Mouse (Mus musculus) midbrain, embryonic 15.5 days (tissue): ENCODE measurements around the gene Apof. TPM values are rescaled to one million over a fixed set of nuclear protein-coding genes. Genes with fewer than 3 reads are reported as not detected.
"Not testable (repeated sequence)": the region's sequence is repeated elsewhere in the genome, so short reads cannot be mapped to it uniquely, and the experiment has no call there.

ENCODE experiments used
- ATAC-seq: fragments of 200-750 bp; cut with Nextera tagmentation; replicated peaks from 2 replicates; pipeline ENCODE4 v1.8.0; 2017; ENCODE audit warnings: moderate TSS enrichment
- H3K27ac ChIP-seq: fragments of 300-500 bp; sonication (generic); 2 replicates; pipeline ENCODE4 v1.5.1; 2015; ENCODE audit warnings: mild to moderate bottlenecking, inconsistent platforms
- H3K27me3 ChIP-seq: fragments of 300-500 bp; sonication (generic); replicated peaks from 2 replicates; pipeline ENCODE4 v1.6.1; 2015; ENCODE audit warnings: inconsistent platforms
- H3K36me3 ChIP-seq: fragments of 300-500 bp; sonication (generic); replicated peaks from 2 replicates; pipeline ENCODE4 v1.6.1; 2015; ENCODE audit warnings: inconsistent platforms
- H3K4me1 ChIP-seq: fragments of 300-500 bp; sonication (generic); 2 replicates; pipeline ENCODE4 v1.6.1; 2015; ENCODE audit warnings: inconsistent platforms
- H3K4me2 ChIP-seq: fragments of 300-500 bp; sonication (generic); 2 replicates; pipeline ENCODE4 v1.6.1; 2015; ENCODE audit warnings: inconsistent platforms, mild to moderate bottlenecking, moderate library complexity
- H3K4me3 ChIP-seq: fragments of 300-500 bp; sonication (generic); 2 replicates; pipeline ENCODE4 v1.5.1; 2015; ENCODE audit warnings: mild to moderate bottlenecking, inconsistent platforms
- H3K9ac ChIP-seq: fragments of 300-500 bp; sonication (generic); 2 replicates; pipeline ENCODE4 v1.6.1; 2015; ENCODE audit warnings: mild to moderate bottlenecking, inconsistent platforms
- H3K9me3 ChIP-seq: fragments of 300-500 bp; sonication (generic); 2 replicates; pipeline ENCODE4 v1.6.1; 2016; ENCODE audit warnings: inconsistent platforms
- WGBS: fragments of 180-500 bp; shearing (Covaris S2); methylation state at CpG from one replicate; pipeline ENCODE4 v1.1.7; 2015; ENCODE audit warnings: mixed read lengths; 5-methylcytosine and 5-hydroxymethylcytosine counted together
- polyA plus RNA-seq: library from polyadenylated mRNA; unstranded; fragments of >200 nt; fragmentation: Nextera tagmentation; extraction: Ambion mirVana; gene quantifications from 2 replicates; pipeline ENCODE4 v1.2.1, GENCODE M21; 2015

Gene Apof
- polyA plus RNA-seq, 1 experiment from 2014 or later: not detected

DNA sequence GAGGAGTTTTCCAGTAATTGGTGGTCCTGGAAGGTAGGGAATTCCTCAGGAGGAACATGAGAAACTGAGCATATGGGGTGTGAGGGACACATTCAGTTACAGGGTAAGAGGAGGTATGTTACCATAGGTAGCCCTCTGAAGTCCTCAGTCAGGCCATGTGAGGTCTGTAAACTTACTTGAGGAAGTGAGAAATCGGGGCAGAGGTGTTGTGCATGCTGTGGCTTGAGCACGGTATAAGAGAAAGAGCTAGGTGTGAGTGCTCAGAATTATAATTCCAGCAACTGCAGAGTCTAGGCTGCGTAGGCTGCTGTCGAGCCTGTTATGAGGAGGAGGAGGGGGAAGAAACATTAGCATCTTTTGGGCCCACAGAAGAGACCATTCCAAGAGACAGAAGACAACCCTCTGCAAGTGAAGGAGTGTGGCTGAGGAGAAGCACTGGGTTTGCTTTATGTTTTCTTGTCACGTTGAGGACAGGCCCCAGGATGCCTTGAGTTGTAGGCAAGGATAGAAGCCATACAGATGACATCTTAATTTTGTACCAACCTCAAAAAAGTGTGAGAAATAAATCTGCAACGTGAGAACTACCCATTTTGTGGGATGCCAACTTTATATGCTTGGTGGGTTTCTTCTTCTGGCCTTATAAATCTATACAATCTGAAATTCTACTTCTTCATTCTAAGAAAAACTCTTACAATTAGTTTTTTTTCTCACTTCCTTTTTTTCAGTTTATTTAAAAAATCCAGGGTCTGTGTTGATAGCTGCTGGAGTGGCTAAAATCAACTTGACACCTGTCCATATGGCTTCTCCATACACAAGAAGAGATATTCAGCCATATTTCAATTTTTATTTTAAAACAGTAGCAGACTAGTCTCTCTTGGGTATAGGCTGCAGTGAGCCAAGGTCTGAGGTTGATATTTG is 4.8 kb upstream of the Apof start:
- H3K4me2 ChIP-seq: no peak overlapping the region
- no peaks in the 10 kb centered on the region for H3K9me3 ChIP-seq
- WGBS: 82% methylated on average over 6 of the region's 6 CpGs
- H3K4me1 ChIP-seq: no peaks in the 10 kb centered on the region
- no peaks in the 10 kb centered on the region for H3K36me3 ChIP-seq
- no peak overlapping the region for H3K9ac ChIP-seq
- no peak overlapping the region for H3K4me3 ChIP-seq
- no peak overlapping the region for H3K27ac ChIP-seq
- ATAC-seq: no peak
- no peaks in the 10 kb centered on the region for H3K27me3 ChIP-seq

DNA sequence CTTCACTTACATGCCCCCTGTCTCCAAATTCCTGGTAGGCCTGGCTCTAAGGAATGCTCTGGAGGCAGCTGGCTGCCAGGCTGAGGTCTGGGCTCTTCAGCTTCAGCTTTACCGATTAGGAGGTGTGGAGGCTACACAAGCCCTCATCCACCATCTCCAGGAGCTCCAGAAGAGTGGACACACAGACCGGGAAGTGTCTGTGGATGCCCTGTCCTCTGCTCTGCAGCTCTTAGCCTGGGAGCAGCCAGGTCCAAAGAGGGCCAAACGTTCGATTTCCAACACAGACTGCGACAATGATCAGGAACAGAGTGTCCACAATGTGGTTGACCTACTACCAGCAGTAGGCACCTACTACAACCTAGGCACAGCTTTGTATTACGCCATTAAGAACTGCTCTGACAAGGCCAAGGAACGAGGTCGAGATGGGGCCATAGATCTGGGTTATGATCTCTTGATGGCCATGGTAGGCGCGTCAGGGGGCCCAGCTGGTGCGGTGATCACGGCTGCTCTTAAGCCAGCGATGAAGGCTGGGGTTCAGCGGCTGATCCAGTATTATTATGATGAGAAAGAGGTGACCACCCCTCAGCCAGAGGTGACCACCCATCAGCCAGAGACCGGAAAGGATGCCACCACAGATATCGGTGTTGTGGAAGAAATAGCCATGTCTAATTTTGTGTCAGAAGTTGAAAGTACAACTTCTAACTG is 887 bp downstream of the Apof start:
- Histone ChIP-seq H3K4me1 (peaks cover 5% of the 10 kb centered on the region), H3K4me3 (0 out of 2 replicates have a peak overlapping the region, but pooled peaks have one; percentile 85), H3K27me3 (no peaks in the 10 kb centered on the region), H3K27ac (no peak overlapping the region), H3K4me2 (peak overlapping the region; percentile 79; the same call in 1 of the 2 replicates), H3K9ac (no peak overlapping the region), H3K36me3 (no peaks in the 10 kb centered on the region), H3K9me3 (no peaks in the 10 kb centered on the region)
- no peak for ATAC-seq
- WGBS: 92% methylated on average over 16 of the region's 16 CpGs

DNA sequence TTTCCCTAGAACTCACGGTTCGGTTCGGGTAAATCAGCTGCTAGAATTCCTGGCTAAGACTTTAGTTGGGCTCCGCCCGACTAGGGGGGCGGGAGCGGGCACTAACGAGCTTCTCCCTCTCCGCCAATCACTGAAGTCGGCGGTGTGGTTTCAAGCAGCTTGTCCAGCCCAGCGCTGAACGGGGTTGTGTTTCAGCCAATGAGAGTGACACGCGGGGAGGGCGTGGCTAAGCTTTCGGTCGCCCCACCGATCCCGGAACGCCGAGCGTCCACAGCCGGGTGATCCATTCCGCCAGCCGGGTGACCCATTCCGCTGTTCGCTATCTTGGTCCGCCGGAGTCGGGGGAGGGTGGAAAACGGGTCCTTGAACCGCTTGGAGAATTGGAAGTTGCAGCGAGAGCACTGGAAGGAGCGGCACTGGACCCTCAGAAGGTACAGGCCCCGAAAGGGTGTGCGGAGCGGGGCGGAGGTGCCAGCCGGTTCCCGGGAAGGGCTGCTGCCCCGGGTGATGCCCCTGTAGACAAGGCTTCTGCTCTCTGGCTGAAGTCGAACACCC is 1.9 kb downstream of the Apof start, which contains the start of gene Stat2:
Gene Stat2 (plus strand): TSS at position 273 of the 555 bp plus-strand sequence.
- peak; percentile 99 for ATAC-seq
- under 1% methylated on average over 43 of the region's 43 CpGs for WGBS
- peak within 1 kb of the TSS; percentile 73 for H3K9ac ChIP-seq

DNA sequence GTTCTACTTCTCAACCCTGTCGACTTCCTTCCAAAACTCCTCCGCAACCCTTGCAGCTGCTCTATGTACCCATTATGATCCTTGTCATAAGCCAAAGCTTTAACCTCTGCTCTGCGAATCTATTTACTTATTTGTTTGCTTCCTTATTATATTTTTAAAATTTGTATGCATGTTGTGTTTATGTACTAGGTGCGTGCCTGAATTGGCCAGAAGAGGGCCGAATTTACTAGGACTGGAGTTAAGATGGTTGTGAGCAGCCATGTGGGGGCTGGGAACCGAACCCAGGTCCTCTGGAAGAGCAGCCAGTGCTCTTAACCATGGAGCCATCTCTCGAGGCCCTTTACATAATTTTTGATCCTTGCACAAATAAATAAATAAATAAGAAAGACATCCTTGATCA is 2.4 kb downstream of the Apof start:
- ATAC-seq: no peak

More for the DNA sequence above, 1.9 kb downstream of the Apof start, which contains the start of gene Stat2:
- Histone ChIP-seq H3K4me3 (peak within 1 kb of the TSS; percentile 85), H3K4me1 (peaks cover 5% of the 10 kb centered on the region), H3K27ac (peak within 1 kb of the TSS; percentile 85), H3K27me3 (no peaks in the 10 kb centered on the region), H3K9me3 (no peaks in the 10 kb centered on the region), H3K4me2 (peak within 1 kb of the TSS; percentile 79), H3K36me3 (no peaks in the 10 kb centered on the region)

DNA sequence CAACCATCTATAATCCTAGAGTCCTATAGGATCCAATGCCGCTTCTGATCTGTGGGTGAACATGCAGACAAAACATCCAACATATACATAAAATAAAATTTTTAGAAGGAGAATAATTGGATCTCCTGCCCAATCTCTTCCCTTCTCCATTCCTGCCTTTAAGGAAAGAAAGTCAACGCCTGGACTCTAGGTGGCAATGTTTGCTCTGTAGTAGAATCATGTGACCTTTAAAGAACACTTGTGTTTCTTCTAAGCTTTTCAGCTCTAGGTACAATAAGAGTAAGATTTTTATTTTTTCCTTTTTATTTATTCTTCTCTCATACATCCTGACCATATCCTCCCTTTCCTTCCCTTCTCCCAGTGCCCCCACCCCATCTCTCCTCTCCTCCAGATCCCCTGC is 3.4 kb downstream of the Apof start:
- ATAC-seq: no peak
- 65% methylated on average over 2 of the region's 2 CpGs for WGBS
- Histone ChIP-seq H3K9ac (no peak overlapping the region), H3K9me3 (no peaks in the 10 kb centered on the region), H3K4me3 (no peak overlapping the region), H3K27ac (no peak overlapping the region), H3K4me2 (no peak overlapping the region), H3K27me3 (no peaks in the 10 kb centered on the region), H3K4me1 (peaks cover 5% of the 10 kb centered on the region), H3K36me3 (0 out of 2 replicates have a peak, but pooled peaks cover 3% of the 10 kb centered on the region)

More for the DNA sequence above, 2.4 kb downstream of the Apof start:
- H3K9ac ChIP-seq: peak overlapping the region; percentile 73
- H3K27me3 ChIP-seq: no peaks in the 10 kb centered on the region
- peaks cover 5% of the 10 kb centered on the region for H3K4me1 ChIP-seq
- H3K27ac ChIP-seq: peak overlapping the region; percentile 85
- H3K4me2 ChIP-seq: peak overlapping the region; percentile 79
- peak overlapping the region; percentile 85 for H3K4me3 ChIP-seq
- H3K9me3 ChIP-seq: no peaks in the 10 kb centered on the region
- WGBS: 44% methylated on average over 7 of the region's 7 CpGs
- no peaks in the 10 kb centered on the region for H3K36me3 ChIP-seq

DNA sequence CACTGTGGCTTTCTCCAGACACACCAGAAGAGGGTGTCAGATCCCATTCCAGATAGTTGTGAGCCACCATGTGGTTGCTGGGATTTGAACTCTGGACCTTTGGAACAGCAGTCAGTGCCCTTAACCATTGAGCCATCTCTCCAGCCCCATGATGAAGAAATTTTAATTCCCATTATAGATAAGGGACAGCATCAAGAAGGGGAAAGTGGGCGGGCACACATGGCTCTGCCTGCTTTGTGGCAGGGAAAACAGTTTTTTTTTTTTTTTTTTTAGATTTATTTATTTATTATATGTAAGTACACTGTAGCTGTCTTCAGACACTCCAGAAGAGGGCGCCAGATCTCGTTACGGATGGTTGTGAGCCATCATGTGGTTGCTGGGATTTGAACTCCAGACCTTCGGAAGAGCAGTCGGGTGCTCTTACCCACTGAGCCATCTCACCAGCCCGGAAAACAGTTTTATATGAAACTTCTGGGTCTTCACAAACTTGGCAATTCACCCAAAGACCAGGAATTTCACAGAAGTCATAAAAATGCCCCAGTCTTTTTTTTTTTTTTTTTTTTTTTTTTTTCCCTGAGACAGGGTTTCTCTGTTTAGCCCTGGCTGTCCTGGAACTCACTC is 4.5 kb downstream of the Apof start:
- H3K27me3 ChIP-seq, H3K9me3 ChIP-seq, H3K36me3 ChIP-seq, H3K27ac ChIP-seq, H3K4me1 ChIP-seq, H3K4me3 ChIP-seq, ATAC-seq, H3K9ac ChIP-seq, H3K4me2 ChIP-seq: not testable (repeated sequence)
- 88% methylated on average over 7 of the region's 7 CpGs for WGBS

DNA sequence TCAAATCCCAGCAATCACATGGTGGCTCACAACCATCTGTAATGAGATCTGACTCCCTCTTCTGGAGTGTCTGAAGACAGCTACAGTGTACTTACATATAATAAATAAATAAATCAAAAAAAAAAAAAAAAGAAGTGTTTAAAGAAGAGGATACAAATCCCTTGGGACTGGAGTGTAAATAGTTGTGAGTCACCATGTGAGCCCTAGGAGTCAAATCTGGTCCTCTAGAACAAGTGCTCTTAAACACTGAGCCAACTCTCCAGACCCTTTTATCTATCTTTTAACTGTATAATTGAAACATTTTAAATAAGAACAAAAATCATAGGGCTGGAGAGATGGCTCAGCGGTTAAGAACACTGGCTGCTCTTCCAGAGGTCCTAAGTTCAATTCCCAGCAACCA is 6.9 kb downstream of the Apof start:
- H3K27me3 ChIP-seq, H3K4me1 ChIP-seq, ATAC-seq, H3K4me3 ChIP-seq, H3K27ac ChIP-seq, H3K9ac ChIP-seq, H3K4me2 ChIP-seq, H3K9me3 ChIP-seq: not testable (repeated sequence)
- WGBS: 100% methylated on average over 1 of the region's 1 CpGs
- peaks cover 16% of the 10 kb centered on the region; the same call in 1 of the 2 replicates for H3K36me3 ChIP-seq

DNA sequence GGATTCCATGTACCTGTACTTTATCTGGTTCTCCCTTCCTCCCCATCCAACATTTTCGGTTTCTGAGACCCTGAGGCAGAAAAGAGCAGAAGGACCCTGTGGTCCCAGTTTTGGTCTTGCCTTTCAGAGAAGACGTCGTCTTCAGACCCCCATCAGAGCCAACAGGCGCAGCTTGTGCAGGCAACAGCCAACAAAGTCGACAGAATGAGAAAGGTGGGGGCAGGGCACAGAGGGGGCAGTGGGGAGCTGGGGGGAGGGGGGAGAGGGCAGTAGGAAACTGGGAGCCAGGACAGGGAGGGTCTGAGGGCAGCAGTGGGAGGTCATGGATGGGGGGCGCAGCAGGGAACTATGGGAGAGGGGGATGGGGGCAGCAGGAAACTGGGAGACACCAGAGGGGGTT is 9.7 kb downstream of the Apof start:
- Histone ChIP-seq H3K27ac (no peak overlapping the region), H3K27me3 (no peaks in the 10 kb centered on the region), H3K36me3 (peaks cover 33% of the 10 kb centered on the region; the same call in 1 of the 2 replicates), H3K9me3 (no peaks in the 10 kb centered on the region), H3K4me2 (no peak overlapping the region), H3K4me1 (no peaks in the 10 kb centered on the region), H3K9ac (no peak overlapping the region), H3K4me3 (no peak overlapping the region)
- no peak for ATAC-seq
- 53% methylated on average over 5 of the region's 6 CpGs for WGBS

DNA sequence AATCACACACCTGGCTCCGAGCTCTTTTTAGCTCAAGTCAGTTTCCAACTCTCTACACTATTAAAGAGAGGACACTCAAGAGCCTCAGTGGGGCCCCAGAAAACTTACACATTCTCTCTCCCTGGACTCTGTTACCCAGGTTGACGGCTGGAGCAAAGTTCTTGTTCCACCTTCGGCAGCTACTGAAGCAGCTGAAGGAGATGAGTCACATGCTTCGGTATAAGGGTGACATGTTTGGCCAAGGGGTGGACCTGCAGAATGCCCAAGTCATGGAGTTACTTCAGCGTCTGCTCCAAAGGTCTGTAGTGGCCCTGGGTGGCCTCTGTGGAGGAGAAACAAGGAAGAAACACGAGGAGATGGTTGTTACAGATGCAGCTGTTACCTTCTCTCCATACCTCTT is 12.5 kb downstream of the Apof start:
- no peaks in the 10 kb centered on the region for H3K4me1 ChIP-seq
- H3K4me2 ChIP-seq: no peak overlapping the region
- 89% methylated on average over 6 of the region's 6 CpGs for WGBS
- no peaks in the 10 kb centered on the region for H3K9me3 ChIP-seq
- H3K4me3 ChIP-seq: no peak overlapping the region
- H3K9ac ChIP-seq: no peak overlapping the region
- ATAC-seq: no peak
- H3K27me3 ChIP-seq: no peaks in the 10 kb centered on the region
- H3K36me3 ChIP-seq: peaks cover 40% of the 10 kb centered on the region; the same call in 1 of the 2 replicates
- no peak overlapping the region for H3K27ac ChIP-seq

DNA sequence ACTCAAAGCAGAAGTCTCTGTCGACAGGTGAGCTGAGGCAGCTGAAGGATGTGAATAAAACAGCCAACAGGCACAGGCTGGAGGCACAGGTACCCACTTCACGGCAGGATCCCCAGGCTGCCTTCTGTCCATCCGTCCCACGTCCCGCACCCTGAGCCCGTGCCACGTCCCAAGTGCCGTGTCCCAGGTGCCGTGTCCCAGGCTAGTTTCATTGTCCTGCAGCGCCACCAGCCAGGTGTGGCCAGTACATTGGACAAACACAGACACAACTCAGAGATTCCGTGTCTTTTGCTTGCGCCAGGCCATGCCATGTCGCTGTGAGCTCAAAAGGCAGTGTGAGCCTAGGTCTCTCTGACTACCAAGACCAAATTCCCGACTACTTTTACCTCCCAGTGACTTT is 13.2 kb downstream of the Apof start:
- H3K27me3 ChIP-seq: no peaks in the 10 kb centered on the region
- peaks cover 42% of the 10 kb centered on the region; the same call in 1 of the 2 replicates for H3K36me3 ChIP-seq
- H3K9ac ChIP-seq: no peak overlapping the region
- no peak overlapping the region for H3K27ac ChIP-seq
- no peaks in the 10 kb centered on the region for H3K4me1 ChIP-seq
- ATAC-seq: no peak
- H3K4me3 ChIP-seq: no peak overlapping the region
- WGBS: 93% methylated on average over 14 of the region's 14 CpGs
- no peaks in the 10 kb centered on the region for H3K9me3 ChIP-seq
- H3K4me2 ChIP-seq: no peak overlapping the region

DNA sequence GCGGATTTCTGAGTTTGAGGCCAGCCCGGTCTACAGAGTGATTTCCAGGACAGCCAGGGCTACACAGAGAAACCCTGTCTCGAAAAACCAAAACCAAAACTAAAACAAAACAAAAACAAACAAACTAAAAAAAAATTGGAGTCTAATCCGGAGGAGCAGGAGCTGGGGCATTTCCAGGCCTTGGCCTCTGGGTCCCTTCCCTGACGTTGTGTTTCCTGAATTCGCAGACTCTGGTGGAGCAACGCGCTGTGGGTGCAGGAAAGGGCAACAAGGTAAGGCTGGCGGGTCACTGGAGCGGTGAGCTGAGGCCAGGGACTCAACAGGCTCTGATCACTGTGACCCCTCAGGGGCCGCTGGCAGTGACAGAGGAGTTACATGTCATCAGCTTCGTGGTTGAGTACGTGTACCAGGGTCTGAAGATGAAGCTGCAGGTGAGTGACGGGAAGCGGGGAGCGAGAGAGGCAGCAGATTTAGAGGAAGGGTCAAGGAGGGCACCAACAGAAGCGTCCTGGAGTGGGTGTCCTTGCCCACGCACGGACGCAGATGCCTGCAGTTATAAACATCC is 14.5 kb downstream of the Apof start:
- Histone ChIP-seq H3K27ac (no peak overlapping the region), H3K4me2 (no peak overlapping the region), H3K4me3 (no peak overlapping the region), H3K9ac (no peak overlapping the region), H3K9me3 (no peaks in the 10 kb centered on the region), H3K36me3 (peaks cover 41% of the 10 kb centered on the region; the same call in 1 of the 2 replicates), H3K4me1 (no peaks in the 10 kb centered on the region), H3K27me3 (no peaks in the 10 kb centered on the region)
- no peak for ATAC-seq
- 90% methylated on average over 20 of the region's 20 CpGs for WGBS
